Mouse (Mus musculus): ENCODE measurements around the gene Ogn.

Gene Ogn

DNA sequence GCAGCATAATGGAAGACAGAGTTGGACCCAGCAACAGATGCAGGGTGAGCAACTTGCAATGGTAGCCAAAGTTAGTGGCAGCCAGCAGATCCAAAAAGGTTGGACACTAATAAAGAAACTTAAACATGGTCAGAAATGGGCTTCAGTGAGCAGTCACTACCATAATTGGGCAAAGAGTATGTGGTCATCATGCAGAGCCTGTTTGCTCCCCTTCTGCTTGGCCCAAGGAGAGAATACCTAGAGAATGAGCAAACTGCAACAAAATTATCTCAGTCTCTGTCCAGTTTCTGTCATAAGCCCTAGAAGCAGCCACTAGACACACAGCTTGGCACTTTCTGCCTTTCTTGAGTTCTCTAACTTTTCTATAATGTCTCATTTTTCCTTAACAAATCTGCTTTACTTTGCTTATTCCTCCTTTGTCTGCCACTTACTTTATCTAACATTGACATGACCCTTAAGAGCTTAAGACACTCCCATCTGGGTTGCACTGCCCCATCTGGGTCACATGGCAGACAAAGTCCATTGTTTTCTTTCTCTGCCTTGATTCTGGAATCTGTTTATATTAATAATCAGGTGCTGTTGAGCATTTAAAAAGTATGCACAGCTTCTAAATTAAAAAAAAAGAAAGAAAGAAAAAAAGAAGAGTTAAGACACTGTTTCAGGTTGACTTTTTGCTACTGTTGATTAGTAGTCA, 36.0 kb downstream of the Ogn start:
- DNase-seq (ENCODE audit: extremely low read depth, insufficient read length, low spot score): no peak

DNA sequence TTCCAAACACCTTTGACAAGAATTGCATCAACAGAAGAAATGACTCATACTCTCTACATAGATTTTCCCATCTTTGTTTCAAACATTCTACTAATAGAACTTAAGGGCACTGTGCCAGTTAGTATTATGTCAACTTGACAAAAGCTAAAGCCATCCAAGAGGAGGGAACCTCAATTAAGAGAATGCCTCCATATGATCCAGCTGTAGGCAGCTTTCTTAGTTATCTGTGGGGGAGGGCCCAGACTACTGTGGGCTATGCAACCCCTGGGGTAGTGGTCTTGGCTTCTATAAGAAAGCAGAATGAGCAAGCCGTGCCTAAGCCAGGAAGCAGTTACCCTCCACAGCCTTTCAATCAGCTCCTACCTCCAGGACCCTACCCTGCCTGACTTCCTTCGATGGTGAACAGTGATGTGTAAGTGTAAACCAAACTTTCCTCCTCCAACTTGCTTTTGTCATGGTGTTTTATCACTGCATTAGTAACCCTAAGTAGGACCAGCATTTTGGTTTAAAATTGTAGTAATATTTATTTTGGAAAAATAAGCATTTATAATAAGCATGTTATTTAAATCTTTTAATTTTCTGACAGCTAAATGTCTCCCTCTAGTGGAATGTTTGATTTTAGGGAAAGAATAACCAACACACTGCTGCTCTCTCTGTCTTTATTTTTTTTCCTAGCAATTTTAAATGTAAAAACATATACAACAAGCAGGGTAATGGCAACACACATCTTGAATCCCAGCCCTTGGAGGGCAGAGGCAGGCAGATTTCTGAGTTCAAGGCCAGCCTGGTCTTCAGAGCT, 37.1 kb downstream of the Ogn start:
- DNase-seq (ENCODE audit: extremely low read depth, insufficient read length, low spot score): no peak

DNA sequence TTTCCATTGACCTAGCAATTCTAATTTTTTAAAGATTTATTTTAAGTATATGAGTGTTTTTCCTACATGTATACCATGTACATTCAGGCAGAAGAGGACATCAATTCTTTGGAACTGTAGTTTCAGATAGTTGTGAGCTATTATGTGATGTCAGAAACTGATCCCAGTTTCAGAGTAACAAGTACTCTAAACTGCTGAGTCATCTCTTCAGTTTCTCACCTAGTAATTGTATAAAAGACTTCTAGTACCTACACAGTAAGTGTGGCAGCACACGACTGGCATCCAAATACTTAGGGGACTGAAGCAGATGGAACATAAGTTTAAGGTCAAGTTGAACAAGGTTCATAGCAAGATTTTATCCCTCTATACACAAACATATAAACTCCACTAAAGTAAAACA, 38.2 kb downstream of the Ogn start:
- DNase-seq (ENCODE audit: extremely low read depth, insufficient read length, low spot score): no peak

DNA sequence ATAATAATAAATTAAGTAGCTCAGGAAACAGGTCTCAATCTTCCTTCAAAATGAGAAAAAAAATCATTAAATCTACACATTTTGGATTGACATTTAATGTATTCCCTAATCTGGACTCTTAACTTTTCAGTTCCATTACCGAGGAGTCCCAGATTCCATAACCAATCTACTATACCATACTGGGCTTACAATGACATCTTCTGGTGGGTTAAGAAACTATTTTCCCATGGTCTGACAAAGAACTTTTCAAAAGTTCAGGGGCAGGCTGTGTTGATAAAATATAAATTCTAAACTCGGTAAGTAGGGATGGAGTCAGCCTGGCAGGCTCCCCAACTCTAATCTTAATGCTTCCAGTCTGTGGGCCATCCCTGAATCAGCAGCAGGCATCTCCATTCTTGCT, 43.3 kb downstream of the Ogn start:
- DNase-seq (ENCODE audit: extremely low read depth, insufficient read length, low spot score): no peak

DNA sequence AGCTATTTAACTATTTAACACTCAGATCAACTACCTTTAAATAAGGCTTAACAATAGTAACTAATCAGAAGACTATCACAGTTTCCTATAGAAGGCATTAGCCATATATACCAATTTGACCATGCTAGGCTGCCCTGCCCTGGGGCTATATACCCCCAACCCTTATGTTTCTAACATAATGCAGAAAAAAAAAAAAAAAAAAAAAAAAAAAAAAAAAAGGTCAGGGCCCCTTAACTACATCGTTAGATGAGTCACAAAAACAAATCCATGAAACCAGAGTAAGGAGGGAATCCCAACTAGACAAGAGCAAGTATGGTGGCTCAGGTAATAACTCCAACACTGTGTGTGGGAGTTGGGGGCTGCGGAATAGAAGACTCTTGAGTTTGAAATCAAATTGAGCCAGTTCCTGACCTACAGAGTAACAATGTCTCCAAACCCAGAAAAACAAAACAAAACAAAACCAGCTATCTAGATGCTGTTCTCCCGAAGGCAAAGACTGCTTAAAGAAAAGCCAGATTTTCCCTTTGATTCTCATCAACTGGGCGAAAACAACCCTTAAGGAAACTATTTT, 44.0 kb downstream of the Ogn start:
- DNase-seq (ENCODE audit: extremely low read depth, insufficient read length, low spot score): no peak

DNA sequence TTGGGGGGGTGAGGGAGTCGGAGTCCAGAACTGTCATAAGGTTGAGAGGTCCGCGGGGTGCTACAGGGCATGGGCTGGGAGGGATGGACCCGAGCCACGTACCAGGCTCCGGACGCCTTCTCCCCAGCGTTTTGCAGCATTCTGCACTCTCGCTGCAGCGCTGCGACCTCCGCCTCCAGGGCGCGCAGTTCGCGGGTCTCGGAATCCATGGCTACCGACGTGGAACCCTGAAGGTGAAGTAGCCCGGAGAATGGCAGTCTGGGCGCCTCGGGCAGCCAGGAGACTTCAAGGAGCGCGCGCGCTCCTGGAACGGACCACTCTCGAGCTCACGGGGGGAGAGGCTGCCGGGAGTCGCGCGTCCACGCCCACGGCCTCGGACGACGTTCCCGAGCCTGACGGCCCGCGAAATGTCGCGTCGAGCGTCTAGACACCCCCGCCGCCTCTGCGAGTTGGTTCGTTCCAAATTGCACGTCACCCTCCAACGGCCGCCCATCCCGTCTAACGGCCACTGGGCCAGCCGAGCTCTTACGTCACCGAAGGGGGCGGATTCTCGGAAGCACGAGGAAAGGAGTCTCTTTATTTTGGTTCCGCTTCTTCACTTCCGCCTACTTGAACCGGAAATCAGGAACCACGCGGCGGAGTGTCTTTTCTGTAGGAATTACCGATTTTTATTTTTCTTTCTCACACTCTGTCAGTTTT, 44.8 kb downstream of the Ogn start, which contains the start of the genes Cenpp and Nol8:
Gene Cenpp, minus strand, starts transcription at position 305 of the 699 bp plus-strand sequence.
Gene Nol8, plus strand, starts transcription at position 598 of the 699 bp plus-strand sequence.
- peak; percentile 98 for DNase-seq (ENCODE audit: extremely low read depth, insufficient read length, low spot score)

DNA sequence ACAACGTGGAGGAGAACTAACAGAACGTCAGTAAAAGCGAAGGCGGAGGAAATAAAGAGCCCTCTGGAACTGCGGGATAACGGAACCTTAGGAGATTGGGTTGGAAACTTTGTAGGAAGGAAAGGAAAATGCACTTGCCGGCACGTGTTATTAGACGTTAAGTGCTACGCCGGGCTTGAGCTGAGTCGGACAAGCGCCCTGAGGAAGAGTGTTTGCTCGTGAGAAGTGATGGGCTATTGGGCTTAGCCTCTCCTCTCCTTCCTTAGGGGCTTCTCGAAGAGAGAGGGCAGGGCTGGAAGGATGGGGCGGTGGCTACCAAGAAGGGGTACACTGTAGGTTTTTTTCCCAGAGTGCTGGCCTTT, 45.3 kb downstream of the Ogn start:
- no peak for DNase-seq (ENCODE audit: extremely low read depth, insufficient read length, low spot score)
